Mouse (Mus musculus): ENCODE data around the gene Tshz2. TPM values are rescaled to one million over a fixed set of nuclear protein-coding genes. Genes with fewer than 3 reads are reported as not detected.

Gene Tshz2
- polyA plus RNA-seq, 1 experiment from 2014 or later, result 0.88 TPM

DNA sequence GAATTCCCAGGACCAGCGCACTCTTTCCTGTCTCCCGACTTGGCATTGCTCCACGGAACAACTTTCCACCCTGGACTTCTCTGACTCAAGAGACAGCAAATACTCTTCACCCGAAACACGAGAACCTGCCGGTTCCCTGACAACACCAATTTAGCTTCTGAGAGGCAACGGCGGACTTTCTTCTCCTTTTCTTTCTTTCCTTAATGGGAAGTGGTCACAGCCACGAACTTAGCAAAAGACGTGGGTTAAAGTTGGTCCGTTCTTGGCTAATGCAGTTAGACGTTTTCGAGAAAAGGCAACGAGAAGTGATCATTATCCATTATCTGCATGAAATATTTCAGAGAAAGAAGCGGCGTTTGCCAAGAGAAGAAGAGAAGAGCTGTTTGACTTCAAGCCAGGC, 240.6 kb downstream of the Tshz2 start:
- peaks cover 3% of the 10 kb centered on the region; the same call in 1 of the 2 replicates for H3K4me1 ChIP-seq

DNA sequence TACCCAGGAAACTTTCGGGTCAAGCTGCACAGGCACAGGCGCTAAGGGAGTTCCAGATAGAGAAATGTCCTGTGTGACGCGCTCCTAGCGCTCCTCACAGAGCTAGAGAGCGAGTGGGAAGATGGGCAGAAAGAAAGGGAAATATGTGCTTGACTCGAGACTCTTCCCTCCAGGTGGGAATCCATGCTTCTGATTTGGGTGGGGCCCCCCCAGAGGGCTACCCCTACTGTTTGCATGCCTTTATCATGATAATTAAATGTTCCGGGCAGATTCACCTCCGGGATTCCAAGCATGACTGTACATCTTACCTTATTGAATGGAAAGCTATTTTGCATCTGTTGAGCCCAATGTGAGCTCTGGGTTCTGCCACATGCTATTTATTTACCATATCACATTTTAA, 255.1 kb downstream of the Tshz2 start:
- no peak overlapping the region for H3K27ac ChIP-seq
- DNase-seq (ENCODE audit: extremely low spot score, low spot score), result no peak
- 87% methylated on average over 9 of the region's 9 CpGs for WGBS
- peaks cover 8% of the 10 kb centered on the region for H3K4me1 ChIP-seq
- no peaks in the 10 kb centered on the region for H3K9me3 ChIP-seq
- no peaks in the 10 kb centered on the region for H3K27me3 ChIP-seq (ENCODE audit: poor library complexity, severe bottlenecking)
- H3K4me3 ChIP-seq, result no peak overlapping the region
- H3K36me3 ChIP-seq (replicated peaks), result no peaks in the 10 kb centered on the region

More for the DNA sequence above, 240.6 kb downstream of the Tshz2 start:
- Histone ChIP-seq H3K27ac (no peak overlapping the region), H3K4me3 (no peak overlapping the region), H3K9me3 (no peaks in the 10 kb centered on the region), H3K27me3 (ENCODE audit: poor library complexity, severe bottlenecking) (no peaks in the 10 kb centered on the region), H3K36me3 (replicated peaks) (no peaks in the 10 kb centered on the region)
- 88% methylated on average over 16 of the region's 16 CpGs for WGBS
- no peak for DNase-seq (ENCODE audit: extremely low spot score, low spot score)

DNA sequence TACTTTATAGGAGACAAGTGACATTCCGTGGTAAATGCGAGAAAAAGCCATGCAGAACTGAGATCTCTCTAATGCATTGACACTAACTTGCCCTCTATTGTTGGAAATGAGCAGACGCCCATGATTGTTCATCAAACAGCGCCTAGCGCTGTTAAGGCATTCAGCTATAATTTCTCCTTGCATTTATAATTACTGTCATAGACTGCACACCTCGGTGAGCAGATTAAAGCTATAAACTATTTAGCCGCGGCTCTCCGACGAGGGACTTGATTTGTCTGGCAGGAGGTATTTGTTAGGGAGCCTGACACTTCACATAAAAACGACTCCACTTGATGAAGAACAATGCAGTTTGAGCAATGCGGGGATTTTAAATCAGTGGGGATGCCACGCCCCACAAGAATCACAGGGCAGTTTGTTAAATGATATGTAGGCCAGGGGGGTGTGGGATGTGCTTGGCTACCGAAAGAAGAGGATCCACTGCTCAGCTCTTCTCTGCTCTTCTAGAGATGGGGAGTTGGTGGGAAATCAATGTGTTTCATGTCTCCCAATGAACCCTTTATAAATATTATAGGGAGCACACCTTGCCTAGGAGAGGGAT, 259.7 kb downstream of the Tshz2 start:
- Histone ChIP-seq H3K27ac (no peak overlapping the region), H3K36me3 (replicated peaks) (no peaks in the 10 kb centered on the region), H3K4me1 (peaks cover 8% of the 10 kb centered on the region), H3K27me3 (ENCODE audit: poor library complexity, severe bottlenecking) (no peaks in the 10 kb centered on the region), H3K9me3 (no peaks in the 10 kb centered on the region), H3K4me3 (no peak overlapping the region)
- DNase-seq (ENCODE audit: extremely low spot score, low spot score), result no peak
- 60% methylated on average over 14 of the region's 14 CpGs for WGBS

DNA sequence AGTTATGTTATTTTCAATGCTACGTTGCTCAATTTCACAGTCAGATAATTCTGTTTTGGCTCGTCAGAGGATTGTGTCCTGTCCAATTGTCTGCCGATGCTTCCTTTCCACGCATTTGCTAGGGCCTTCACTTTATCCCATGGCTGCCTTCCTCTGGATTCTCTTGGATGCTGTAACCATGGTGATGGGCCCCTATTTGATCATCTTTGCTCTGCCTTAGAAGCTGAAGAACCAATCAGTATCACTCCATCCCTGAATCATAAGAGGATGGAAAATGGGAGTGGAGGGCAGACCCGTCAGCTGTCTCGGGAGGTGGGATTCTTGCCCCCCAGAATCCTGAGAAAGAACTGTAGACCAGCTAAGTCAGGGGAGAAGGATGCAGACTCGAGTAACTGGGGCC, 270.1 kb downstream of the Tshz2 start:
- Histone ChIP-seq H3K4me3 (no peak overlapping the region), H3K9me3 (no peaks in the 10 kb centered on the region), H3K36me3 (replicated peaks) (no peaks in the 10 kb centered on the region), H3K4me1 (peaks cover 13% of the 10 kb centered on the region), H3K27ac (no peak overlapping the region), H3K27me3 (ENCODE audit: poor library complexity, severe bottlenecking) (0 out of 2 replicates have a peak, but pooled peaks cover 10% of the 10 kb centered on the region)
- no peak for DNase-seq (ENCODE audit: extremely low spot score, low spot score)
- 88% methylated on average over 7 of the region's 7 CpGs for WGBS

DNA sequence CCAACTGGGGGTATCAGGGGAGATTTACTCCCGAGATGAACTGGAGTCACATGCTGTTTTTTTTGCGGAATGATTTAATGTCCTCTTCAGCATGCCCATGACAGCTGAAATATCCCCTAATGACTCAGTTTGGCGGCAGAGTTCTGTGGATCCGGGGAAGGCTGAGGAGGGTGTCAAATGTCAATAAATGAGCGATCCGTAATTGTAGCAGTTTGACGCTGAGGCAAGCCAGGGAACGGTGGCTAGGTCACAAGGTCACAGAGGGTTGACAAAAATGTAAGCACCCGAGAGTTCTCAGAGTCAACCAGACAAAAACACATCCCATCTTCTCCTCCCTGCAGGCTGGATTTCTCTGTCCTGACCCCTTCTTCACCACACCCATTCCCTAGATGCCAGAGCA, 273.6 kb downstream of the Tshz2 start:
- no peaks in the 10 kb centered on the region for H3K36me3 ChIP-seq (replicated peaks)
- DNase-seq (ENCODE audit: extremely low spot score, low spot score), result no peak
- no peaks in the 10 kb centered on the region for H3K9me3 ChIP-seq
- H3K4me3 ChIP-seq, result no peak overlapping the region
- H3K27ac ChIP-seq, result no peak overlapping the region
- peaks cover 13% of the 10 kb centered on the region for H3K4me1 ChIP-seq
- 0 out of 2 replicates have a peak, but pooled peaks cover 10% of the 10 kb centered on the region for H3K27me3 ChIP-seq (ENCODE audit: poor library complexity, severe bottlenecking)
- 31% methylated on average over 9 of the region's 9 CpGs for WGBS

DNA sequence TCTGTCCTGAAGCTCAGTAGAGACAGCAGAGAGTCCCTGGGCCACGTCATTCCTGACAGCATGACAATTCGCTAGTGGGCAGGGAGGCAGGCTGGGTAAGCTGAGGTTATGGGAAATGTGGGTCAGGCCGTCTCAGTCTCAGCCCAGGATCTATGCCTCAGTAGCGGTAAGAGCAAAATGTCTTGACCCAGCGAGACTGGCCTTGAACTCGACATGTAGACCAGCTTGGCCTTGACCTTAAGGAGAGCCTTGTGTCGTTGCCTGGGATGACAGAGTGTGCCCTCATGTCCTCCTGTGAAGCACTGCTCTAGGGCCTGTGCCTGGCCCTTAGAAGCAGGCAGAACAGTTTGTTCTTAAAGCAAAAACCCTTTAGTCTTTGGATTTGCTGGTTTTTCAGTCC, 275.2 kb downstream of the Tshz2 start:
- Histone ChIP-seq H3K4me3 (no peak overlapping the region), H3K27me3 (ENCODE audit: poor library complexity, severe bottlenecking) (0 out of 2 replicates have a peak, but pooled peaks cover 10% of the 10 kb centered on the region), H3K27ac (no peak overlapping the region), H3K4me1 (peaks cover 13% of the 10 kb centered on the region), H3K9me3 (no peaks in the 10 kb centered on the region), H3K36me3 (replicated peaks) (no peaks in the 10 kb centered on the region)
- 88% methylated on average over 7 of the region's 7 CpGs for WGBS
- no peak for DNase-seq (ENCODE audit: extremely low spot score, low spot score)

DNA sequence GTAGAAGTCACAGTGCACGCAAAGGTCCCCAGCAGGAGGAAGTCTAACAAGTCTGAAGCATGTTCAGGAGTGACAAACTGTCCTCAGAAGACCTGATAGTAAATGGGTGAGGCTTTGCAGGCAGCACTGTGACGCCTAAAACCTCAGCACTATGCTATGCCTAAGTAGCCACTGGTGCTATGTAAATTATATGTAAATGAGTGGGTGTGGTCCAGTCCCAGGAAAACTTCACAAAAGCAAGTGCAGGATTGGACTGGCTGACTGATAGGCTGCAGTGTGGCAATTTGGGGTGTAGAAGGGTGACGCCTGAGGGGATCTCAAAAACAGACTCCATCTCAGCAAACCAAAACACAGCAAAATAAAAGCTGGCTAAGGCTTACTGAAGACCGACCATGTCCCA, 277.8 kb downstream of the Tshz2 start:
- WGBS, result 68% methylated on average over 4 of the region's 4 CpGs

DNA sequence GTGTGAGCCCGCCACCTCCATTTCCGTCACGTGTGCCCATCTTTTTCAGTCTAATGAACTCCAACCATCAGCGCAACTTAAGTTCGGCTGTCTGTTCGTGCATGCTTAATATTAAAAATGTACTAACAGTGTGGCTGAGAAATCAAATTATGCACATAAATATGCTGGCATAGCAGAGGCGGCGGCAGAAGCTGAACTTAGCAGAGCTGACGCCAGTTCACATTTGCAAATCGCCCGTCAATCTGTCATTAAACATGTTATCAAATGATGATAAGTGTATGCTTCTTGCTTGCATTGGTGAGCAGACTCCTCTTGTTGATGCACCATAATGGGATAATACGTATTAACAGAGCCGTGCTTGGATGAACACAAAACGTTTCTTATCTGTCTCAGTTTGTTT, 280.0 kb downstream of the Tshz2 start:
- no peak for DNase-seq (ENCODE audit: extremely low spot score, low spot score)
- Histone ChIP-seq H3K27ac (no peak overlapping the region), H3K27me3 (ENCODE audit: poor library complexity, severe bottlenecking) (no peaks in the 10 kb centered on the region), H3K4me3 (no peak overlapping the region), H3K36me3 (replicated peaks) (no peaks in the 10 kb centered on the region), H3K9me3 (no peaks in the 10 kb centered on the region; the same call in 1 of the 2 replicates), H3K4me1 (peaks cover 3% of the 10 kb centered on the region; the same call in 1 of the 2 replicates)
- WGBS, result 92% methylated on average over 14 of the region's 14 CpGs

More for the DNA sequence above, 277.8 kb downstream of the Tshz2 start:
- H3K4me1 ChIP-seq, result peaks cover 16% of the 10 kb centered on the region
- H3K27me3 ChIP-seq (ENCODE audit: poor library complexity, severe bottlenecking), result no peaks in the 10 kb centered on the region
- no peak for DNase-seq (ENCODE audit: extremely low spot score, low spot score)
- no peaks in the 10 kb centered on the region; the same call in 1 of the 2 replicates for H3K9me3 ChIP-seq
- H3K27ac ChIP-seq, result no peak overlapping the region
- H3K4me3 ChIP-seq, result no peak overlapping the region
- no peaks in the 10 kb centered on the region for H3K36me3 ChIP-seq (replicated peaks)

DNA sequence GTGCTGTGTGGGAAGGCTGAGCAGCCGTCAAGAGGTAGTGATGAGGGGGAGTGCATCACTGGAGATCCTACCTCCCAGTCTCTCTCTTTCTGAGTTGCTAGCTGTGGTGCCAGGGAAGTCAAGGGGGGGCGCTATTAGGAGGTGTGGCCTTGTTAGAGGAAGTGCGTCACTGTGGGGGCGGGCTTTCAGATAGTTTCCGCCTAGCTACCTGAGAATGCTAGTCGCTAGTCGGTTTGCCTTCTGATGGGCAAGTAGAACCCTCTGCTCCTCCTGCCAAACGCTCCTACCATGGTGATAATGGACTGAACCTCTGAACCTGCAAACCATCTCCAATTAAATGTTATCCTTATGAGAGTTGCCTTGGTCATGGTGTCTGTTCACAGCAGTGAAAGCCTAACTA, 282.1 kb downstream of the Tshz2 start:
- no peaks in the 10 kb centered on the region for H3K27me3 ChIP-seq (ENCODE audit: poor library complexity, severe bottlenecking)
- no peak for DNase-seq (ENCODE audit: extremely low spot score, low spot score)
- no peak overlapping the region for H3K4me3 ChIP-seq
- H3K4me1 ChIP-seq, result peaks cover 8% of the 10 kb centered on the region
- no peaks in the 10 kb centered on the region; the same call in 1 of the 2 replicates for H3K9me3 ChIP-seq
- H3K27ac ChIP-seq, result no peak overlapping the region
- H3K36me3 ChIP-seq (replicated peaks), result no peaks in the 10 kb centered on the region
- WGBS, result 80% methylated on average over 8 of the region's 8 CpGs

DNA sequence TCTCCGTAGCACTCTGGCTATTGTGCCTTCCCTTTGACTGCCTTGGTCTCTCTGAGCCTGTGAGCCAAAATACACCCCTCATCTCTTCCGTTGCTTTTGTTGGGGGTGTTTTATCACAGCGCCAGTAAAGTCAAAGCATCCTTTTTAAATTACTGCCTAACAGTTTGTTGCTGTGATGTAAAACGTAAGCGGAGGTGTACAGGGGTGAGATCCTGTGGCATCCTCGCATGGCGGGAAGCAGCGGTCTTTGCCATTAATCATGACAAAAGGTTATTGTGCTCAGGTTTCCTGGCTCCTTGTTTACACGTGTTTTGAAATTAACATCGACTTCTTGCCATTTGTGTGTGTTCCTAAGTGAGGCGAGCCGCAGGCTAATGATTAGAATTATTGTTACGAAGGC, 282.5 kb downstream of the Tshz2 start:
- Histone ChIP-seq H3K27me3 (ENCODE audit: poor library complexity, severe bottlenecking) (no peaks in the 10 kb centered on the region), H3K27ac (no peak overlapping the region), H3K4me1 (peaks cover 8% of the 10 kb centered on the region), H3K9me3 (no peaks in the 10 kb centered on the region; the same call in 1 of the 2 replicates), H3K4me3 (no peak overlapping the region), H3K36me3 (replicated peaks) (no peaks in the 10 kb centered on the region)
- no peak for DNase-seq (ENCODE audit: extremely low spot score, low spot score)
- 84% methylated on average over 13 of the region's 13 CpGs for WGBS

DNA sequence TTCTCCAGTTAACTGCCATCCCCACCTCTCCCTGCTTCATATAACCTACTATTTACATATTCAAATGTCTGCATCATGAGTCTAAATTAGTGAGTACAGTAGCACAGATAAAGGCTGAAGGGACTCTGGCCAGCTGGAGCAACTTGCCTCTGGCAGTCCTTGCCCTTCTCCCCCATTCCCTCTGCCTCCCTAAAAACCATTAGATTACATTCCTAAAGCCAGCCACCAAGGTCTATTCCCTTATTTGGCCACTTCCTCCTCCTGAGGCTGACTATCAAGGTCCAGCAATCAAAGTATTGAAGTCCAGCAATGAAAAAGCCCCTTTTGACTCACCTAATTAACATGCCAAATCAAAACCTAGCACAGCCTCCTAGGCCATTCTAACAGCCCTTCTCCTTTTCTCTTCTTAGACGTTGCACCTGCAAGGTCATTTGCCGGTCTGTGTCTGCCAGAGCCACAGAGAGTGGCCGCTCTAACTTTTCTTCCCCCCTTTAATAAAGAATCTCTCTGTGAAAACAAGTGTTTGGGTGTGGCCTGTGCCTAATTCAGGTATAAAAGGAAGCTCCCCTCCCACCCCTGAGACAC, 286.4 kb downstream of the Tshz2 start:
- no peak overlapping the region for H3K4me3 ChIP-seq
- peaks cover 5% of the 10 kb centered on the region; the same call in 1 of the 2 replicates for H3K4me1 ChIP-seq
- H3K9me3 ChIP-seq, result no peaks in the 10 kb centered on the region; the same call in 1 of the 2 replicates
- no peak for DNase-seq (ENCODE audit: extremely low spot score, low spot score)
- no peak overlapping the region for H3K27ac ChIP-seq
- no peaks in the 10 kb centered on the region for H3K27me3 ChIP-seq (ENCODE audit: poor library complexity, severe bottlenecking)
- WGBS, result 87% methylated on average over 3 of the region's 3 CpGs
- no peaks in the 10 kb centered on the region for H3K36me3 ChIP-seq (replicated peaks)

DNA sequence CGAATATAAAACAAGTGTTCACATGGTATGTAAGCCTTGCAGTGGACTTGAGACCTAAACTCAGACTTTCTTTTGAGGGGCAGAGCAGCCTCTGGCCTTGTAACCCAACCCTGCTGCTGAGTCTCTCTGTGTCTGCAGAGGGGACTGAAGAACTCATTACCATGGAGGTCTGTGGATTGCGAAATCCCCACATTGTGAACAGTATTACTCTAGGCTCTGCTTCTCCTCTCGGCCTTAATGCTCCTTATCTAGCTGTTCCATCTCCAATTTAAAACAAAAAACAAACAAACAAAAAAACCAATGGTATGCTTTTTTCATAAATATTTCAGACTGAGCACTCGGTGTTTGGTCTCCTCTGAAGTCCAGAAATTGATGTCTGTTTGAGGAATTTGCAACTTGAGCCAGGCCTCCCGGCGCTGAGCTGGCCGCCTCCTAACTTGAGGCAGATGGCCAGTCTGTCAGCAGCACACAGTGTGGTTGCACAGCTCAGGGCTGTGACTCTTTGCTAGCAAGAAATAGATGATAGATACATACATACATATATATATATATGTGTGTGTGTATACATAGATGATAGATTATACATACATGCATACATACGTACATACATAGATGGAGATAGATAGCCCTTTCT, 291.5 kb downstream of the Tshz2 start:
- Histone ChIP-seq H3K27me3 (ENCODE audit: poor library complexity, severe bottlenecking) (no peaks in the 10 kb centered on the region), H3K27ac (no peak overlapping the region), H3K9me3 (no peaks in the 10 kb centered on the region), H3K4me3 (no peak overlapping the region), H3K36me3 (replicated peaks) (no peaks in the 10 kb centered on the region), H3K4me1 (peaks cover 7% of the 10 kb centered on the region)
- no peak for DNase-seq (ENCODE audit: extremely low spot score, low spot score)
- 71% methylated on average over 8 of the region's 8 CpGs for WGBS

DNA sequence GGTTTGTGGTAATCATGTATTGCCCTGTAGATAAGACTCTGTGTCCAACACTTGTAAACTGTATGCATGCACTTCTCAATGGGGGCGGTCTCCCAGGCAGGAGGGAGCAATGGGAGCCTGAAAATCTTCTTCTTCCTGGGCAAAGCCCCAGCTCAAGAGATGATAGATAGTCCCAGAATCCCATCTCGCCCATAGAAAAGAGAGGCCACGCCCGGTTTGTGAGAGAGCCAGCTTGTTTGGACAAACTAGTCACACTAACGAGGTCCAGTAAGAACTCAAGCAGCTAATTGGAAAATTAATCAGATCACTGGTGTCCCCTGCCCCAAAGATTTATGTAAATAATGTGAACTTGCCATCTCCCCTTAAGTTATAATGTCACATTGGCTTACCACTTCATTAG, 292.7 kb downstream of the Tshz2 start:
- Histone ChIP-seq H3K4me1 (peaks cover 12% of the 10 kb centered on the region), H3K27me3 (ENCODE audit: poor library complexity, severe bottlenecking) (no peaks in the 10 kb centered on the region), H3K27ac (no peak overlapping the region), H3K36me3 (replicated peaks) (no peaks in the 10 kb centered on the region), H3K9me3 (no peaks in the 10 kb centered on the region), H3K4me3 (no peak overlapping the region)
- 81% methylated on average over 5 of the region's 5 CpGs for WGBS
- DNase-seq (ENCODE audit: extremely low spot score, low spot score), result no peak

All from forebrain, embryonic 10.5 days (tissue).